15 mouse cellular contexts compared by ENCODE assay signal in the genomic region with DNA sequence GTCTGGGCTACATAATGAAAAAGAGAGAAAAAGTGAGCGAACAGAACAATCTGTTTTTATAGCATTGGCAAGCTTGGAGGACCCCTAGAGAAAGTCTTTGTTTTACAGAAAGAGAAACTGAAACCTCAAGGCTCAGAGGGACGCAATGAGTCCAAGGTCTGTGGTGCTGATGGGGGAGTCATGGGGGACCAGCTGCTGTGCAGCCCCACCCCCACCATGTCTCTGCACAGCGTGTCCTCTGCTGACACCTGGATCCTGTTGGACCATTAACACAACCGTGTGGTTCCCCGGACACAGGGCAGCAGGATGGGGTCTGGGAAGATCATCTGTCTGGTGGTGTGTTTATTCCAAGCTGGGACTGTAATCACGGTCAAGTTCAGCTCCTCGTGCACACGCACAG.
A peak's percentile ranks its signal among the peaks of the same experiment; 100 is the strongest.
DNase-seq lines count a peak whose midpoint lies in the region; ATAC-seq and TF ChIP-seq lines count a peak whose summit lies in the region.
"Had no signal": no experiment of that assay in that cellular context is flagged by ENCODE, and none has a peak within 500 bp of the region (broad histone marks: within the 10 kb centered on the region; RNA-seq: fewer than 3 reads in every experiment).

No protein-coding gene starts in this region.

- H3K9me3 ChIP-seq in lung, embryonic 15.5 days, result no peaks in the 10 kb centered on the region
- peaks cover 5% of the 10 kb centered on the region; the same call in 1 of the 2 replicates for H3K9me3 ChIP-seq in limb, embryonic 14.5 days (ENCODE audit: control insufficient read depth, low read length)

- no peak overlapping the region for H3K9ac ChIP-seq in lung, embryonic 15.5 days
- H3K9ac ChIP-seq in limb, embryonic 14.5 days (ENCODE audit: low read depth, low read length, severe bottlenecking), result no peak overlapping the region
- H3K9ac ChIP-seq: liver, embryonic 13.5 days; neural tube, embryonic 12.5 days had no signal

- WGBS in lung, embryonic 15.5 days, result 39% methylated on average over 8 of the region's 8 CpGs
- WGBS in limb, embryonic 14.5 days, result 60% methylated on average over 8 of the region's 8 CpGs

- no peak for DNase-seq in gastrocnemius, adult 2 months
- no peak for DNase-seq in gastrocnemius, postnatal 4 days (ENCODE audit: low spot score in 2 of 2)
- no peak for DNase-seq in lung, postnatal 36 days
- peak; percentile 32 for DNase-seq in limb, embryonic 14.5 days (ENCODE audit: low spot score)
- DNase-seq in testis, postnatal 14 days (ENCODE audit: low spot score), result peak; percentile 26
- no peak for DNase-seq in heart, postnatal 25 days (ENCODE audit: low spot score)
- DNase-seq: cerebellum, adult 2 months; heart, postnatal 10 days; kidney, postnatal 36 days; liver, embryonic 13.5 days; right cerebral cortex, postnatal 14 days had no signal

- no peaks in the 10 kb centered on the region for H3K27me3 ChIP-seq in lung, embryonic 15.5 days
- H3K27me3 ChIP-seq in limb, embryonic 14.5 days (ENCODE audit: control insufficient read depth, insufficient read depth, low read length), result no peaks in the 10 kb centered on the region
- H3K27me3 ChIP-seq: neural tube, embryonic 12.5 days had no signal

- no peaks in the 10 kb centered on the region for H3K36me3 ChIP-seq in lung, embryonic 15.5 days
- H3K36me3 ChIP-seq in limb, embryonic 14.5 days (ENCODE audit: control insufficient read depth, insufficient read depth, low read length), result no peaks in the 10 kb centered on the region
- H3K36me3 ChIP-seq: liver, embryonic 13.5 days; neural tube, embryonic 12.5 days had no signal

- peak overlapping the region; percentile 42 for H3K4me3 ChIP-seq in gastrocnemius, adult 2 months
- no peak overlapping the region for H3K4me3 ChIP-seq in lung, embryonic 15.5 days
- no peak overlapping the region for H3K4me3 ChIP-seq in limb, embryonic 14.5 days (replicated peaks; ENCODE audit: low read length)
- H3K4me3 ChIP-seq: liver, embryonic 13.5 days; neural tube, embryonic 12.5 days had no signal

- no peak for TF ChIP-seq CTCF in gastrocnemius, adult 2 months (IDR thresholded peaks at IDR 0.05)

- no peak for ATAC-seq in lung, embryonic 15.5 days (ENCODE audit: borderline replicate concordance, extremely low read depth, low FRiP score, low TSS enrichment)
- peak; percentile 64; the same call in 1 of the 2 replicates for ATAC-seq in limb, embryonic 14.5 days (ENCODE audit: low FRiP score, low read depth)
- ATAC-seq: forebrain, embryonic 14.5 days; hindbrain, embryonic 16.5 days had no signal

- H3K4me1 ChIP-seq in lung, embryonic 15.5 days, result peaks cover 29% of the 10 kb centered on the region
- peaks cover 23% of the 10 kb centered on the region for H3K4me1 ChIP-seq in limb, embryonic 14.5 days (ENCODE audit: control insufficient read depth, insufficient read depth, low read length)

- H3K4me2 ChIP-seq in lung, embryonic 15.5 days, result peak overlapping the region; percentile 12; the same call in 1 of the 2 replicates
- H3K4me2 ChIP-seq in limb, embryonic 14.5 days (replicated peaks; ENCODE audit: low read depth, low read length, severe bottlenecking), result 0 out of 2 replicates have a peak overlapping the region, but pooled peaks have one; percentile 10
- H3K4me2 ChIP-seq: liver, embryonic 13.5 days; neural tube, embryonic 12.5 days had no signal

- no peak overlapping the region for H3K27ac ChIP-seq in gastrocnemius, adult 2 months
- no peak overlapping the region for H3K27ac ChIP-seq in lung, embryonic 15.5 days
- no peak overlapping the region for H3K27ac ChIP-seq in limb, embryonic 14.5 days (replicated peaks; ENCODE audit: low read depth, low read length)
- H3K27ac ChIP-seq: liver, embryonic 13.5 days; neural tube, embryonic 12.5 days had no signal

- TF ChIP-seq POLR2A in limb, embryonic 14.5 days (IDR thresholded peaks at IDR 0.05; ENCODE audit: borderline replicate concordance, extremely low read depth, insufficient read depth, insufficient read length), result no peak

- intact Hi-C loops in gastrocnemius, adult 2 months (cut with DNase I), result no loop called here
- intact Hi-C loops in heart, postnatal 25 days (cut with DNase I), result no loop called here

Comparison
In these comparisons a context has a peak if more than half of its experiments do, and no peak if none do; other contexts are left out.
1. DNase-seq: peak in limb, embryonic 14.5 days (single experiment) and testis, postnatal 14 days (single experiment); none in gastrocnemius, adult 2 months (single experiment), gastrocnemius, postnatal 4 days (0 of 2), lung, postnatal 36 days (single experiment) and heart, postnatal 25 days (single experiment).